Mouse (Mus musculus): ENCODE data around the gene Krtap12-1.

- TF ChIP-seq CTCF (IDR thresholded peaks at IDR 0.05; ENCODE audit: control insufficient read depth, insufficient read depth, insufficient replicate concordance, low read depth, low read length) (no peak), POLR2A (IDR thresholded peaks at IDR 0.05; ENCODE audit: control insufficient read depth, low read depth, low read length) (no peak)
Measured at GRCm38 (mm10) chr10:77687021-77687420, 33.4 kb upstream of the Krtap12-1 start.
